Mouse (Mus musculus) G1E (cell line): ENCODE results near the gene Carmil3.

Experiments used
- CTCF ChIP-seq: IDR thresholded peaks from 2 replicates; pipeline ENCODE4 v1.5.1; 2012; ENCODE audit warnings: low read depth, low read length, inconsistent platforms, mixed read lengths
- GATA1 ChIP-seq: IDR thresholded peaks from 2 replicates; pipeline ENCODE4 v1.6.1; 2012; ENCODE audit warnings: borderline replicate concordance, low read length, inconsistent platforms, mixed read lengths
- POLR2AphosphoS5 ChIP-seq: IDR thresholded peaks from 2 replicates; pipeline ENCODE4 v1.6.1; 2012; ENCODE audit warnings: low read depth, low read length, inconsistent platforms; ENCODE audit not compliant: insufficient replicate concordance
- TAL1 ChIP-seq: conservative IDR thresholded peaks from 2 replicates; pipeline ENCODE4 v1.6.1; 2012; ENCODE audit warnings: low read depth, low read length, inconsistent platforms, mixed read lengths

DNA sequence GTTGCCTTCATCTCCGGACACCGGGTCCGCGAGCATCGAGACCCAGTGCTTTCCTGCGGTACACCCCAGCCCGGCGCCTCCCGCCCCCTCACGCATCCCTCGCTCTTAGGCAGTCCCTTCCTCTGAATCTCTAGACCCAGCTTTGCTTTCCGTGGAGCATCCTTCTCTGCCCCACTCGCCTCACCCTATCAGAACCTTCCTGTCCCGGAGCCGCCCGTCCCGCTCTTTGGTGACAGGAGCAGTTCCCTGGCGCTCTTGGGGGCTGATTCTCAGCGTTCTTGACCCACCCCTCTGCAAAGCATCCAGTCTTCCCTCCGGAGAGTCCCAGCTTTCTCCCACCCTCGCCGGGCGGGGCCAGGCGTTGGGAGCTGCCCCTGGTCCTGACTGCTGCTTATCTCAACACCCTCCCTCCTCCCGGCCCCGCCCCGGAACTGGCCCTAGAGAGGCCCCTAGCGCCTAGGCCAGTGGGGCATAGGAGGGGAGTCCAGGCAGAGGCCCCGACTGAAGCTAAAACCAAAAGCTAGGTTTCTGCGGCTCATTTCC, 911 bp downstream of the Carmil3 start:
- TF ChIP-seq CTCF (no peak), GATA1 (no peak), TAL1 (no peak), POLR2AphosphoS5 (no peak)
